Mouse (Mus musculus) embryonic facial prominence, embryonic 14.5 days (tissue): Measurements from ENCODE around the gene Fkbp2. TPM values are rescaled to one million over a fixed set of nuclear protein-coding genes. Genes with fewer than 3 reads are reported as not detected.

Experiments
- ATAC-seq: fragments of 200-750 bp; cut with Nextera tagmentation; 2 replicates; pipeline ENCODE4 v1.8.0; 2017; ENCODE audit warnings: low read depth, moderate number of reproducible peaks, moderate TSS enrichment
- DNase-seq: peaks from one replicate; pipeline ENCODE4 v3.0.0-alpha.2; 2015; ENCODE audit warnings: low spot score
- H3K27ac ChIP-seq: fragments of 300-500 bp; sonication (generic); replicated peaks from 2 replicates; pipeline ENCODE4 v1.5.1; 2014; ENCODE audit warnings: low read depth, mild to moderate bottlenecking, low read length, moderate library complexity
- H3K27me3 ChIP-seq: fragments of 300-500 bp; sonication (generic); replicated peaks from 2 replicates; pipeline ENCODE4 v1.6.1; 2014; ENCODE audit warnings: low read length; ENCODE audit not compliant: control insufficient read depth, insufficient read depth
- H3K36me3 ChIP-seq: fragments of 300-500 bp; sonication (generic); 2 replicates; pipeline ENCODE4 v1.6.1; 2014; ENCODE audit warnings: low read length, mixed read lengths; ENCODE audit not compliant: control insufficient read depth, insufficient read depth
- H3K4me1 ChIP-seq: fragments of 300-500 bp; sonication (generic); 2 replicates; pipeline ENCODE4 v1.6.1; 2014; ENCODE audit warnings: antibody characterized with exemption, low read length; ENCODE audit not compliant: control insufficient read depth, insufficient read depth
- H3K4me2 ChIP-seq: fragments of 300-500 bp; sonication (generic); 2 replicates; pipeline ENCODE4 v1.6.1; 2014; ENCODE audit warnings: low read depth, mild to moderate bottlenecking, low read length, moderate library complexity, mixed read lengths
- H3K4me3 ChIP-seq: fragments of 300-500 bp; sonication (generic); 2 replicates; pipeline ENCODE4 v1.5.1; 2014; ENCODE audit warnings: low read depth, mild to moderate bottlenecking, low read length
- H3K9ac ChIP-seq: fragments of 300-500 bp; sonication (generic); 2 replicates; pipeline ENCODE4 v1.6.1; 2014; ENCODE audit warnings: low read depth, mild to moderate bottlenecking, low read length, moderate library complexity, mixed read lengths
- H3K9me3 ChIP-seq: fragments of 300-500 bp; sonication (generic); 2 replicates; pipeline ENCODE4 v1.6.1; 2016; ENCODE audit warnings: low read length; ENCODE audit not compliant: control insufficient read depth
- WGBS: fragments of 180-500 bp; shearing (Covaris S2); extraction: QIAGEN DNeasy Blood & Tissue Kit; methylation state at CpG from one replicate; pipeline ENCODE4 v1.1.7; 2014; 5-methylcytosine and 5-hydroxymethylcytosine counted together
- polyA plus RNA-seq: library from polyadenylated mRNA; unstranded; fragments of >200 nt; fragmentation: Nextera tagmentation; extraction: Ambion mirVana; gene quantifications from 2 replicates; pipeline ENCODE4 v1.2.1, GENCODE M21; 2014

Gene Fkbp2
- polyA plus RNA-seq, 1 experiment from 2014 or later, result 81.0 TPM

GRCm38 (mm10) chr19:7012426-7012825 is 32.1 kb upstream of the Fkbp2 start:
- H3K36me3 ChIP-seq, result 0 out of 2 replicates have a peak, but pooled peaks cover 6% of the 10 kb centered on the region
- DNase-seq, result no peak
- H3K4me3 ChIP-seq, result no peak overlapping the region
- H3K4me2 ChIP-seq, result no peak overlapping the region
- no peak overlapping the region for H3K27ac ChIP-seq
- no peaks in the 10 kb centered on the region for H3K9me3 ChIP-seq
- ATAC-seq, result no peak
- WGBS, result 79% methylated on average over 4 of the region's 4 CpGs
- no peak overlapping the region for H3K9ac ChIP-seq
- no peaks in the 10 kb centered on the region for H3K4me1 ChIP-seq
- no peaks in the 10 kb centered on the region for H3K27me3 ChIP-seq

GRCm38 (mm10) chr19:7006892-7007593 is 26.7 kb upstream of the Fkbp2 start:
- no peaks in the 10 kb centered on the region for H3K27me3 ChIP-seq
- H3K4me3 ChIP-seq, result no peak overlapping the region
- H3K36me3 ChIP-seq, result no peaks in the 10 kb centered on the region
- no peaks in the 10 kb centered on the region for H3K4me1 ChIP-seq
- ATAC-seq, result no peak; the same call in 1 of the 2 replicates
- no peak for DNase-seq
- no peak overlapping the region for H3K4me2 ChIP-seq
- H3K9me3 ChIP-seq, result no peaks in the 10 kb centered on the region
- no peak overlapping the region for H3K9ac ChIP-seq
- 79% methylated on average over 9 of the region's 9 CpGs for WGBS
- H3K27ac ChIP-seq, result no peak overlapping the region

GRCm38 (mm10) chr19:6999360-7000063 is 19.2 kb upstream of the Fkbp2 start:
- Histone ChIP-seq H3K4me2 (no peak overlapping the region), H3K4me1 (peaks cover 16% of the 10 kb centered on the region; the same call in 1 of the 2 replicates), H3K9me3 (no peaks in the 10 kb centered on the region), H3K4me3 (no peak overlapping the region), H3K27ac (no peak overlapping the region), H3K27me3 (no peaks in the 10 kb centered on the region), H3K9ac (no peak overlapping the region), H3K36me3 (peaks cover 21% of the 10 kb centered on the region)
- DNase-seq (no peak), ATAC-seq (no peak)
- 91% methylated on average over 19 of the region's 19 CpGs for WGBS

- no peak for DNase-seq
- whole genome bisulfite sequencing, result 78% methylated on average over 9 of the region's 9 CpGs
These were observed 17.5 kb upstream of the Fkbp2 start for GRCm38 (mm10) chr19:6997721-6998290.

GRCm38 (mm10) chr19:6996006-6996405 is 15.7 kb upstream of the Fkbp2 start, which contains the start of the genes Nudt22 and Trpt1:
Nudt22 (minus strand) TSS chr19:6996117.
Trpt1 (plus strand) TSS chr19:6996131.
- Histone ChIP-seq H3K9ac (peak within 1 kb of the TSS; percentile 72), H3K27ac (no peak within 1 kb of the TSS), H3K4me1 (peaks cover 29% of the 10 kb centered on the region; the same call in 1 of the 2 replicates), H3K9me3 (no peaks in the 10 kb centered on the region), H3K27me3 (no peaks in the 10 kb centered on the region), H3K4me3 (peak within 1 kb of the TSS; percentile 50), H3K4me2 (peak within 1 kb of the TSS; percentile 70), H3K36me3 (peaks cover 21% of the 10 kb centered on the region)
- DNase-seq (peak; percentile 95), ATAC-seq (peak; percentile 80)
- WGBS, result 1% methylated on average over 23 of the region's 24 CpGs

More at GRCm38 (mm10) chr19:6997721-6998290, 17.5 kb upstream of the Fkbp2 start:
- Histone ChIP-seq H3K27ac (no peak overlapping the region), H3K36me3 (peaks cover 21% of the 10 kb centered on the region), H3K4me1 (peaks cover 22% of the 10 kb centered on the region; the same call in 1 of the 2 replicates), H3K4me3 (no peak overlapping the region), H3K9ac (no peak overlapping the region), H3K4me2 (no peak overlapping the region), H3K9me3 (no peaks in the 10 kb centered on the region), H3K27me3 (no peaks in the 10 kb centered on the region)
- no peak for ATAC-seq

GRCm38 (mm10) chr19:6995255-6995991 is 15.1 kb upstream of the Fkbp2 start:
- H3K9me3 ChIP-seq, result no peaks in the 10 kb centered on the region
- peak overlapping the region; percentile 72 for H3K9ac ChIP-seq
- peaks cover 21% of the 10 kb centered on the region for H3K36me3 ChIP-seq
- DNase-seq, result no peak
- WGBS, result 53% methylated on average over 17 of the region's 21 CpGs
- H3K4me1 ChIP-seq, result peaks cover 29% of the 10 kb centered on the region; the same call in 1 of the 2 replicates
- no peak; the same call in 1 of the 2 replicates for ATAC-seq
- H3K4me2 ChIP-seq, result peak overlapping the region; percentile 70
- H3K27me3 ChIP-seq, result no peaks in the 10 kb centered on the region
- H3K27ac ChIP-seq, result no peak overlapping the region
- peak overlapping the region; percentile 50 for H3K4me3 ChIP-seq

GRCm38 (mm10) chr19:6994489-6994888 is 14.2 kb upstream of the Fkbp2 start:
- Histone ChIP-seq H3K9ac (peak overlapping the region; percentile 72), H3K27ac (no peak overlapping the region), H3K9me3 (no peaks in the 10 kb centered on the region), H3K27me3 (no peaks in the 10 kb centered on the region), H3K4me2 (0 out of 2 replicates have a peak overlapping the region, but pooled peaks have one; percentile 70), H3K4me3 (no peak overlapping the region), H3K4me1 (peaks cover 29% of the 10 kb centered on the region; the same call in 1 of the 2 replicates), H3K36me3 (peaks cover 13% of the 10 kb centered on the region)
- ATAC-seq (no peak), DNase-seq (no peak)
- 84% methylated on average over 8 of the region's 8 CpGs for WGBS

GRCm38 (mm10) chr19:6994002-6994401 is 13.7 kb upstream of the Fkbp2 start:
- H3K9me3 ChIP-seq, result no peaks in the 10 kb centered on the region
- H3K9ac ChIP-seq, result no peak overlapping the region
- no peak overlapping the region for H3K4me3 ChIP-seq
- H3K4me1 ChIP-seq, result peaks cover 29% of the 10 kb centered on the region; the same call in 1 of the 2 replicates
- WGBS, result 88% methylated on average over 8 of the region's 8 CpGs
- H3K36me3 ChIP-seq, result peaks cover 8% of the 10 kb centered on the region
- DNase-seq (no peak), ATAC-seq (no peak)
- H3K4me2 ChIP-seq, result no peak overlapping the region
- H3K27me3 ChIP-seq, result no peaks in the 10 kb centered on the region
- H3K27ac ChIP-seq, result no peak overlapping the region
